Mouse (Mus musculus): Measurements from ENCODE around the gene Trim67.
A peak's percentile ranks its signal among the peaks of the same experiment; 100 is the strongest.
"Not testable (repeated sequence)": the region's sequence is repeated elsewhere in the genome, so short reads cannot be mapped to it uniquely, and the experiment has no call there.

Gene Trim67

DNA sequence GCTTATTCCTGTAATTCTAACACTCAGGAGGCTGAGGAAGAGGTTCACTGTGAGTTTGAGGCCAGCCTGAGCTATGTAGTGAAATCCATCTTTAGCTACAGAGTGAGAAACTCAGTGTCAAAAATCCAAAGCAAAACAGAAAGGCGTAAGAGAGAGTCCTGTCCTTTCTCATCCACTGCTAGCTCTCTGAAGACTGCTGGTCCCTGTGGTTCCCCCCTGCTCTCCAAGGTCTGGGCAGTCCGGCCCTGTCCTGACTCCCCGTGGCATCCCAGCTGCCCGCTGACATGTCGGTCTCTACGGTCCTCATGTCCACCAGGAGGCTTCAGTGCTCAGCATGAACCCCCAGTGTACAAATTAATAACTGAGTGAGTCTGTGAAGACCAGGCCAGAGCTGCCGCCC lies 43.4 kb downstream of the Trim67 start:
- DNase-seq = no peak

- DNase-seq = no peak
These were observed 44.0 kb downstream of the Trim67 start for GRCm38 (mm10) chr8:124836907-124837306.

DNA sequence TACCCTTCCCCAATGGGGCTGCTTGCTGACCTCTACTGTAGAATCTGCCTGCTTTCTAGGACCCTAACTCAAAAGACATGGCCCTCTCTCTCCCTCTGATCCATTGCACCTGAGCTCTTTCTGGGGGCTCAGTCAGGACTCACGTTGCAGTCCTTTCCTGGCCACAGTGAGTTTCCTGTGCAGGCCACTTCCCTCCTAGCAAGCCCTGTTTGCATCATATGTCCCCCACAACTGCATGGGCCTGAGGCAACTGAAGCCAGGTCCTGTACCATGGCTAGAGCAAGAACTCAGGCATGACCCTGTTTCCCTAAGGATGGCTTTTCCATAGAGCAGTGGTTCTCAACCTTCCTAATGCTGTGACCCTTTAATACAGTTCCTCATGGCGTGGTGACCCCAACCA lies 45.1 kb downstream of the Trim67 start:
- DNase-seq = no peak

GRCm38 (mm10) chr8:124839371-124839770 lies 46.5 kb downstream of the Trim67 start:
- DNase-seq = no peak

DNA sequence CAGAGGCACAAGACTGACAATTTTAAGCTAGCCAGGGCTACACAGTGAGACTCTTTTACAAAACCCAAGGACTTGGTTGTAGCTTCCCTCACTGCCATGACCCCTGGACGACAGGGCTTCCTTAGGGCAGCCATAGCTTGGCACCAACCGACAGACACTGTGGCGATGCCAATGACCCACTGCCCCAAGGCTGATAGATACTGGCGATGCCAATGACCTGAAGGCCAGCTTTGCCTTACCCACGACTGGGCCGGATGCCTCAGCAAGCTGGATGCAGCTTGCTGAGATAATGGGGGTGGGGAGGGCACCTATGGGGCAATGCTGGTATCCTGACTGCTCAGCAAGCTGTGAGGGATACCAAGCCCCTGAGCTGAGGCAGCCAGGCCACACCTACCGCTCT lies 48.0 kb downstream of the Trim67 start:
- DNase-seq = no peak

GRCm38 (mm10) chr8:124841775-124842174 lies 48.9 kb downstream of the Trim67 start:
- no peak for DNase-seq

GRCm38 (mm10) chr8:124842929-124843328 lies 50.0 kb downstream of the Trim67 start:
- DNase-seq = not testable (repeated sequence)

DNA sequence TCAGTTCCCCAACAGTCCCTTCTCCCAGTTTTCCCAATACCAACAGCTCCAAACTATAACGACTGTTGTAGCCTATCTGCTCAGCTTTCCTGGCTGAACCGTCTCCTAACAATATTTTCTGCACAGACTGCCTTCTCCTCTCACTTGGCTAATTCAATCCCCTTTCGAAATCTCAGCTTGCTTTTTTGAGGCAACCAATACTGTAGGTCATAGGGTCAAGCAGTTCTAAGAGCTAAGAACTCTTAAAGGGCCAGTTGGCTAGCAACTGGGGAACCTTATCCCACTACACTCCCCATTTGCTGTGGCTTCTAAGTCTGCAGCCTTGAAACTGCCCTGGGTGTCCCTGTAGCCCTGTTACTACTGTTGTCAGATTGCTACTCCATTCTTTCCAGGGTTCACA lies 52.2 kb downstream of the Trim67 start:
- DNase-seq = no peak

DNA sequence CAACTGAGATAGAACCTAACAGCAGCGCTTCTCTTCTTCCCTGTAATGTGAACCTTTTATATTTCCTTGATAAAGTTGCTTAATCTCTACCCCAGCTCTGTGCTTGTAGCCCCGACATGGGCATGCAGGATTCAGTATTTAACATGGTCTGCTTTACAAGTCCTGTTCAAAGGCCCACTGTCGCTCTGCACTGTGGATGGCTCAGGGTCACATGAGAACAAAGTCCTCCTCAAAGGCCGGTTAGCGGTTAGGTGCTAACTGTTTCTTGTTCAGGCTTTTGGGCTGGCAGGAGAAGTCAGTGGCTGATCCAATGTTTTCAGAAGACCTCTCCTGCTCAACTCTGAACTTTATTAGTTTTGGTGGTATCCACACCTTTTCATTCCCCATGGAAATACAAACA lies 52.7 kb downstream of the Trim67 start:
- no peak for DNase-seq

GRCm38 (mm10) chr8:124853511-124853910 lies 60.6 kb downstream of the Trim67 start:
- no peak for DNase-seq

GRCm38 (mm10) chr8:124859466-124859865 lies 66.6 kb downstream of the Trim67 start:
- DNase-seq = no peak

- peak; percentile 46 for DNase-seq
These were observed 67.3 kb downstream of the Trim67 start for GRCm38 (mm10) chr8:124860188-124860587.

GRCm38 (mm10) chr8:124862321-124863162 lies 69.7 kb downstream of the Trim67 start, which contains the start of the genes Gnpat and 2810004N23Rik:
Gene Gnpat, plus strand, starts transcription at chr8:124863033.
Gene 2810004N23Rik, minus strand, starts transcription at chr8:124863120.
- DNase-seq = peak; percentile 88

DNA sequence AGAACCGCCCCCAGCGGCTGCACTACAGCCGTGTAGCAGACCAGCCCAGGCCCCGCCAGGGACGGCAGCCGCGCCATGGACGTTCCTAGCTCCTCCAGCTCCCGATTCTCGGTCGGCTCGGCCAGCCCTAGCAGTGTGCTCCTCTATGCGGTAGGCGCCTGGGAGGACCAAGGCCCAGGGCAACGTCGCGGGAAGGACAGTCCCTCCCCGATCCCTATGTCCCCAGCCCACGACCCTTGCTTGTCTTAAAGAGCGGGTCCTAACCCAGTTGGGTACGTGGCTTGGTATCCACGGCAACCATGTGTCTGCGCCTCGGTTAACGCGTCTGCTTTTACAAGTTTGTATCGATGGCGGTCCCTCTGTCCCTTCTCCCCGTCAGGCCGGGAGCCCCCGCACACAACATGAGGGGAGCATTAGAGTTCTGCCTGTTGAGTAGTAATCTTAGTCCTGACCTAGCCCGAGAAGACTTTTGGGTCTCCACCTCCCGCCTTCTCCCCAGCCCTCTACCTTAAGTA lies 70.3 kb downstream of the Trim67 start:
- no peak for DNase-seq

DNA sequence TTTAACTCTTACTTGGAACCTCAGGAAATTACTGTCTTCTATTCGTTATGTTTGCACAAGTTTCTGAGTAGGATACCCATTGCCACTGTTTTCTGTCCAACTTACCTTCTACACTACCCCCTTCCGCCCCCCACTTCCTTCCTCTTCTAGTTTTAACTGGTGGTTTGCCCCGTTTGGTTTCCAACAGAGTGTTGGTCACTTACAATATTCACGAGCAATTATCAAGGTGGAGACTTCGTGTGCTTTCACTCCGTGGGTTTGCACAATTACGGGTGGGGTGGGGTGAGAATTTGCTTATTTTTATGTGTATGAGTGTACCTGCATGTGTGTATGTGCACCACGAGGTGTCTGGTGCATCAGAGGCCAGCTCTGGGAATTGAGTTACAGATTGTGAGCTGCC lies 70.8 kb downstream of the Trim67 start:
- DNase-seq = no peak

GRCm38 (mm10) chr8:124866669-124867068 lies 73.8 kb downstream of the Trim67 start:
- DNase-seq = no peak

GRCm38 (mm10) chr8:124867126-124867525 lies 74.2 kb downstream of the Trim67 start:
- DNase-seq = no peak

GRCm38 (mm10) chr8:124869708-124870107 lies 76.8 kb downstream of the Trim67 start:
- DNase-seq = no peak

GRCm38 (mm10) chr8:124871474-124871873 lies 78.6 kb downstream of the Trim67 start:
- no peak for DNase-seq

DNA sequence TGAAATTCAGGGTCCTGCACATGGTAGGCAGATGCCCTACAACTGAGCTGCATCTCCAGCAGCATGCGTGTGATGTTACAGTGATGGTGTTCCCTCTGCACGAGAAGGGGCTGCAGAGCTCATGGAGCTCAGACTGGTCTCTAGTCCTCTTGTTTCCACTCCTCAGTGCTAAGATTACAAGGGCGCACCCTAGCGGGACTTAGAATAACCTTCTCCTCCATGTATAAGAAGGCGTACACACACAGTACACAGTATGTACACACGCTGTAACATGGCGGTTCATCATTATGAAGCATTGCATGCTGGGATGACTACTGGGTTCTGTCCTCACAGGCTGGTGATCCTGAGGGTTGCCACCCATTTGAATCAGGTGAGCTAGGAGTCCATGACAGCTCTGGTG lies 79.2 kb downstream of the Trim67 start:
- DNase-seq = no peak

DNA sequence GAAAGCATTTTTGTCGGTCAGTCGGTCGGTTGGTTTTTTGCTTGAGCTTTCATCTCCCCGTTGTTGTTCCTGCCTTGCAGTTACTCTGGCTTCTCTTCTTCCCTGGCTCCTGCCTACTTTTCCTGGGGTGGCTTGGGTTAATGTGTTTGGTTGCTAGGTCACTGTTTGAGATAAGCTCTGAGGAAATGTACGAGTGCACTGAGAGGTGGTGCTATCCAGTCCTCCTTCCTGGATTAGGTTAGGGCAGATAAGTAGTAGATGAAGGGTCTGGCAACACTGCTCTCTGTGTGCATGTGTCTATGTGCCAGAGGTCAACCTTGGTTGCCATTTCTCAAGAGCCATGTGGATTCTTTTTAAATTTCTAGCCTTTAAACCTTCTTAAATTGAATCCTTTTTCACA lies 79.8 kb downstream of the Trim67 start:
- no peak for DNase-seq

- DNase-seq = no peak
These were observed 85.2 kb downstream of the Trim67 start for GRCm38 (mm10) chr8:124878141-124878540.

- DNase-seq = no peak
These were observed 86.1 kb downstream of the Trim67 start for GRCm38 (mm10) chr8:124878946-124879526.

All from cerebellum, adult 11-12 months (tissue).